Mouse (Mus musculus): ENCODE results near the gene Cmc2.

DNA sequence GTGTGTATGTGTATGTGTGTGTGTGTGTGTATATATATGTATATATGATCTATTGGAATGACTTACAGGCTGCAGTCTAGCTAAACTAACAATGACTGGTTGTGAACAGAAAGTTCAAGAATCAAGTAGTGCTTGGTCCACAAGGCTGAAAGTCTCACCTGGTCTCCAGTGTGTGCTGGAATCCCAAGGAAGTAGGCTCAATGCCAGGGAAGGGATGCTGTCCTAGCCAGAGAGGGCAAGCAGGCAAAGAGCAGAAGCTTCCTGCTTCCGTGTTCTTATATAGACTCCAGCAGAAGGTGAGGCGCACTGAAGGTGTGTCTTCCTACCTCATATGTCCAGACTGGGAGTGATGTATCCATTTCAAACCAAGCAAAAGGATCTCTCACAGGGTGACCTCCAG is 30.5 kb upstream of the Cmc2 start:
- TF ChIP-seq CTCF (conservative IDR thresholded peaks at IDR 0.05; ENCODE audit: low read length): no peak
- no peak for TF ChIP-seq NANOG (IDR thresholded peaks at IDR 0.05; ENCODE audit: borderline replicate concordance, low read length)
